Mouse (Mus musculus): Measurements from ENCODE around the gene Abcc1. TPM values are rescaled to one million over a fixed set of nuclear protein-coding genes. Genes with fewer than 3 reads are reported as not detected.

Gene Abcc1
- total RNA-seq, 2 experiments from 2014 or later: 16.8 to 27.0 TPM

- DNase-seq: no peak
Observed at GRCm38 (mm10) chr16:14501649-14502360, 140.4 kb downstream of the Abcc1 start.

GRCm38 (mm10) chr16:14506461-14506860 is 145.1 kb downstream of the Abcc1 start:
- no peak for DNase-seq

Other genes starting within 250 kb of the Abcc1 start
- 10 to 100 TPM; 35.9 to 39.0 TPM for gene Nde1, start 198.3 kb upstream of the Abcc1 start, total RNA-seq (2021)
- gene Marf1, start 198.2 kb upstream of the Abcc1 start, total RNA-seq (2021): 10 to 100 TPM; 64.9 to 66.4 TPM
- gene Myh11, start 70.2 kb upstream of the Abcc1 start, total RNA-seq (2021): 10 to 100 TPM; 12.0 to 19.6 TPM
- gene Fopnl, start 44.2 kb upstream of the Abcc1 start, total RNA-seq (2021): 10 to 100 TPM; 41.3 to 58.3 TPM
- gene A630010A05Rik, start 200.8 kb downstream of the Abcc1 start, total RNA-seq (2021): not detected